Mouse (Mus musculus) embryonic facial prominence, embryonic 10.5 days (tissue): Measurements from ENCODE around the gene Itpripl1. TPM values are rescaled to one million over a fixed set of nuclear protein-coding genes. Genes with fewer than 3 reads are reported as not detected.
"Not testable (repeated sequence)": the region's sequence is repeated elsewhere in the genome, so short reads cannot be mapped to it uniquely, and the experiment has no call there.

Experiments
- DNase-seq: peaks from one replicate; pipeline ENCODE4 v3.0.0-alpha.2; 2017; ENCODE audit warnings: low spot score
- H3K27ac ChIP-seq: fragments of 300-500 bp; sonication (generic); replicated peaks from 2 replicates; pipeline ENCODE4 v1.5.1; 2016; ENCODE audit warnings: mild to moderate bottlenecking
- H3K27me3 ChIP-seq: fragments of 300-500 bp; sonication (generic); replicated peaks from 2 replicates; pipeline ENCODE4 v1.6.1; 2016; ENCODE audit warnings: low read depth, mild to moderate bottlenecking; ENCODE audit not compliant: poor library complexity, severe bottlenecking
- H3K36me3 ChIP-seq: fragments of 300-500 bp; sonication (generic); replicated peaks from 2 replicates; pipeline ENCODE4 v1.6.1; 2016; ENCODE audit warnings: mild to moderate bottlenecking, moderate library complexity
- H3K4me1 ChIP-seq: fragments of 300-500 bp; sonication (generic); 2 replicates; pipeline ENCODE4 v1.6.1; 2016
- H3K4me3 ChIP-seq: fragments of 300-500 bp; sonication (generic); 2 replicates; pipeline ENCODE4 v1.5.1; 2016; ENCODE audit warnings: mild to moderate bottlenecking, moderate library complexity
- H3K9me3 ChIP-seq: fragments of 300-500 bp; sonication (generic); 2 replicates; pipeline ENCODE4 v1.6.1; 2016; ENCODE audit warnings: mild to moderate bottlenecking
- whole genome bisulfite sequencing: fragments of 180-500 bp; shearing (Covaris S2); methylation state at CpG from one replicate; pipeline ENCODE4 v1.1.7; 2016; 5-methylcytosine and 5-hydroxymethylcytosine counted together
- polyA plus RNA-seq: library from polyadenylated mRNA; unstranded; fragments of >200 nt; fragmentation: Nextera tagmentation; extraction: Ambion mirVana; gene quantifications from 2 replicates; pipeline ENCODE4 v1.2.1, GENCODE M21; 2016

Gene Itpripl1
- polyA plus RNA-seq, 1 experiment from 2014 or later = 17.4 TPM

DNA sequence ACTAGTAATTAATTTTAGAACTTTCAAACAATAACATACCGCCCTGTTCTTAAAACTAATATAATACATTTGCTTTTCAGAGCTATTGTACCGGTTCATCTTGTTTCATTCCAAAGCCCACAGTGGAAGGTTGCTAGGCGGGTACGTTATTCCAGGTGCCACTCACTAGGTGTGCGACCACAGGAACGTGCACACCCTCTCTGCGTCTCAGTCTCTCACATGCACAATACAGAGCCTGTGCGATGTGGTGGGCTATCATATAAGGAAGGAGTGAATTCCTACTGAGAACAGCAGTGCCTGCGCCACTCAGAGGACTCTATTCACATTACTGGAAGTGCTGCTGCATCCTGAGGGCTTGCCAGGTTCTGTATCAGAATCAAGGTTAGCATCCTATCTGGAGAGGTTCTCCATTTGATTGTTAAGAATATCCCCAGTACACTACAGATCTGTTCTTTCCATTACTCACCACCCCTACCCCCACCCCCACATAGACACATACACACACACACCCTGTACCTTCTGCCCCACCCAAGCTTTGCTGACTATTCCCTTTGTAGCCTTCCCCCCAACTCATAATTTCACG lies 5.3 kb downstream of the Itpripl1 start:
- H3K27me3 ChIP-seq = no peaks in the 10 kb centered on the region
- 87% methylated on average over 10 of the region's 10 CpGs for WGBS

DNA sequence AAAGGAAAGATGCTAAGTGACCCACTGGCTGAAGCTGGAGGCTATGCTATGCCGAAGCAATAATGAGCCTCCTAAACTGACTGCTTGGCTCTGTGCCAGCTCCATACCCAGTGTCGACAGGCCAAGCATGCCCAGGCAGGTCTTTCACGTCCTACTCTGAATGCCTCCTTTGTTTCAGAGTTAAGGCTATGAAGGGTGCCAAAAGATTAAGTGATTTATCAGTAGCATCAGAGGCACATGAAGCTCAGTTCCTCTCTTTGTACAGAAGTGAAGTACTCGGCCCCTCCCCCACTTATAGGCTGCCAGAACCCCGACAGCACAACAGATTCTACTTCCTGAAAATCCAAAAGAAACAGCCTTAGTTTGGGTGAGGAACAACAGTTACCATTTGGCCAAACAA lies 6.3 kb downstream of the Itpripl1 start:
- peaks cover 31% of the 10 kb centered on the region for H3K4me1 ChIP-seq
- peaks cover 33% of the 10 kb centered on the region for H3K36me3 ChIP-seq
- no peak overlapping the region for H3K4me3 ChIP-seq
- peak; percentile 55 for DNase-seq
- H3K27ac ChIP-seq = peak overlapping the region; percentile 30; the same call in 1 of the 2 replicates
- H3K27me3 ChIP-seq = no peaks in the 10 kb centered on the region
- 29% methylated on average over 5 of the region's 5 CpGs for WGBS
- H3K9me3 ChIP-seq = no peaks in the 10 kb centered on the region

More for the DNA sequence above, 5.3 kb downstream of the Itpripl1 start:
- Histone ChIP-seq H3K27ac (no peak overlapping the region), H3K4me1 (peaks cover 31% of the 10 kb centered on the region), H3K9me3 (no peaks in the 10 kb centered on the region), H3K36me3 (peaks cover 35% of the 10 kb centered on the region), H3K4me3 (no peak overlapping the region)
- no peak for DNase-seq

DNA sequence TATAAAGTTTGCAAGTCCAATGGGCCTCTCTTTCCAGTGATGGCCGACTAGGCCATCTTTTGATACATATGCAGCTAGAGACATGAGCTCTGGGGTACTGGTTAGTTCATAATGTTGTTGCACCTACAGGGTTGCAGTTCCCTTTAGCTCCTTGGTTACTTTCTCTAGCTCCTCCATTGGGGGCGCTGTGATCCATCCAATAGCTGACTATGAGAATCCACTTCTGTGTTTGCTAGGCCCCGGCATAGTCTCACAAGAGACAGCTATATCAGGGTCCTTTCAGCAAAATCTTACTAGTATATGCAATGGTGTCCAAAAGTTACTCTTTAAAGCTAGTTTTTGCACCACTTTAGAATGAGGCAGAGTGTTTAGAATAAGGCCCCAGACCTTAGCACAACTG lies 8.0 kb downstream of the Itpripl1 start:
- H3K9me3 ChIP-seq, H3K4me3 ChIP-seq, H3K27me3 ChIP-seq, H3K27ac ChIP-seq, DNase-seq: not testable (repeated sequence)
- Histone ChIP-seq H3K4me1 (peaks cover 38% of the 10 kb centered on the region), H3K36me3 (peaks cover 29% of the 10 kb centered on the region)
- 46% methylated on average over 3 of the region's 3 CpGs for WGBS

DNA sequence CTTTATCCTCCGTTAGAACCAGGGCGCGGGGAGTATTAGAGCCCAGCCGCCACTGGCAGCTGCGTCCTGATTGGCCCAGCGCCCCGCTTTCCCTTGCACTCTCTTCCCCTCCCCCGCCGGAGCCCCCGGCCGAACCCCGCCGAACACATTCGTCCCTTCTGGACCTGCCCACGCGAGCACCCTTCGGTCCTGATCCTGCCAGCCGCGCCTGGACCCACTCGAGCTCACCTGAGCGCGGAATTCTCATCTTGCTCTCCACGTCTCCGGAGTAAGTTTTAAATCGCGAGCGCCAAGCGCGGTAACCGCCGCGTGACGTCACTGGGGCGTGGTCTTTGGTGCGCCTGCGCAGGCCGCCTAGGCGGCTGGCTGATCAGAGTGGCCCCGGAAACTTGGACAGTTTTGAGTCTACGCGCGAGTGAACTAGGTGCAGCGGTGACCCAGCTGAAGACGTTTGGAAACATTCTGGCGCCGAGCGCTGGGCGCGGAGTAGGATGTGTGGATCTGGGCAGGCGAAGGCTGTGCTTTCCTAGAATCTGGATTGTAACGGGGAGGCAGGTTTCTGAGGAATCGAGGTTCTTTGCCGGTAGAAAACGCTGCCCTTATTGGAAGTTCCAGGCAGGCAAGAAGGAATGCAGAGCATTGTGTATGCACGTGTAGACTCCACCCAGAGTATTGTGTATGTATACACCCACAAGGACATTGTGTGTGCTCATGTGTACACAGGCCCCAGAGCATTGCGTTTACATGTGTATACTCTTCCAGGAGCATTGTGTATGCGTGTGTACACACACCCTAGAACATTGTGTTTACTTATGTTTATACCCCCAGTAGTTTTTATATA lies 9.4 kb downstream of the Itpripl1 start, which contains the start of gene Ncaph:
TSS of gene Ncaph (minus strand) at position 334 of the 841 bp plus-strand sequence.
- Histone ChIP-seq H3K36me3 (peaks cover 28% of the 10 kb centered on the region), H3K27me3 (no peaks in the 10 kb centered on the region), H3K27ac (peak within 1 kb of the TSS; percentile 98), H3K4me3 (peak within 1 kb of the TSS; percentile 89), H3K4me1 (peaks cover 38% of the 10 kb centered on the region), H3K9me3 (no peaks in the 10 kb centered on the region)
- peak; percentile 93 for DNase-seq
- 2% methylated on average over 57 of the region's 57 CpGs for WGBS

DNA sequence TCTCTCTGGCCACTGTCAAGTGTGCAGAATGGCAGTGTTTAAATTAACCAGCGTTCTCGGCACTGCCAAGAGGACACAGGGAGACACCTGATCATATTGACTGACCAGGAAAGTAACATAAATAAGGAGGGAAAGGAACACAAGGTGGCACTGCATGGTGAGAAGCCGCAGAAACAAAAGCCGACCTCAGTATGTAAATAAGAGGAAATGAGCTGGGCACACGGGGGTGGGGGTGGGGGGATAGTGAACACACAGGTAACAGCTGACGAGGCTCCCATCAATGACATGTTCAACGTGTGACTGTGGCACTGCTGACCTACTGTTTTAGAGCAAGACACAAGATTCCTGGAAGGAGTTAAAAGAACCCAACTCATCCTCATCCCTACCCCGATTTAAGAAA lies 11.9 kb downstream of the Itpripl1 start:
- Histone ChIP-seq H3K27ac (no peak overlapping the region), H3K4me1 (peaks cover 28% of the 10 kb centered on the region), H3K27me3 (no peaks in the 10 kb centered on the region), H3K4me3 (peak overlapping the region; percentile 89; the same call in 1 of the 2 replicates), H3K9me3 (no peaks in the 10 kb centered on the region), H3K36me3 (peaks cover 48% of the 10 kb centered on the region)
- WGBS = 81% methylated on average over 8 of the region's 8 CpGs
- DNase-seq = no peak

DNA sequence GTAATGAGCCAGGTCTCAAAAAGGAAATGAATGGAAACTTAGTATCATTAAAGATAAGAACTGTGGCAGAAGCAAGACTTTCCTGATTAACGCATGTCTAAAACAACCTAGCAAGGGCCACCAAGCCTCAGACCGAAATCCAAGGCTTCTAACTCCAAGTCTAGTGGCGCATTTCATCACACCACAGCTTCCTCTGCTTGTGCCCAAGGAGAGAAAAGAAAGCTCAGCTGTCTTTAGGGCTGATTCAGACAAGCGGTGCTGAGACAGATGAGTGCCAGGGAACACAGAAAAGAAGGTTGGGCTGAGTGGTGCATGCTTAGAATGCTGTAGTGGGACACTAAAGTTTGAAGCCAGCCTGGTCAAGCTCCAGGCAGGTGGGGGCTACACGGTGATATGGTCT lies 14.3 kb downstream of the Itpripl1 start:
- peaks cover 73% of the 10 kb centered on the region for H3K36me3 ChIP-seq
- no peaks in the 10 kb centered on the region for H3K9me3 ChIP-seq
- DNase-seq = no peak
- no peak overlapping the region for H3K4me3 ChIP-seq
- 91% methylated on average over 5 of the region's 5 CpGs for WGBS
- H3K27me3 ChIP-seq = no peaks in the 10 kb centered on the region
- H3K4me1 ChIP-seq = peaks cover 21% of the 10 kb centered on the region
- no peak overlapping the region for H3K27ac ChIP-seq

DNA sequence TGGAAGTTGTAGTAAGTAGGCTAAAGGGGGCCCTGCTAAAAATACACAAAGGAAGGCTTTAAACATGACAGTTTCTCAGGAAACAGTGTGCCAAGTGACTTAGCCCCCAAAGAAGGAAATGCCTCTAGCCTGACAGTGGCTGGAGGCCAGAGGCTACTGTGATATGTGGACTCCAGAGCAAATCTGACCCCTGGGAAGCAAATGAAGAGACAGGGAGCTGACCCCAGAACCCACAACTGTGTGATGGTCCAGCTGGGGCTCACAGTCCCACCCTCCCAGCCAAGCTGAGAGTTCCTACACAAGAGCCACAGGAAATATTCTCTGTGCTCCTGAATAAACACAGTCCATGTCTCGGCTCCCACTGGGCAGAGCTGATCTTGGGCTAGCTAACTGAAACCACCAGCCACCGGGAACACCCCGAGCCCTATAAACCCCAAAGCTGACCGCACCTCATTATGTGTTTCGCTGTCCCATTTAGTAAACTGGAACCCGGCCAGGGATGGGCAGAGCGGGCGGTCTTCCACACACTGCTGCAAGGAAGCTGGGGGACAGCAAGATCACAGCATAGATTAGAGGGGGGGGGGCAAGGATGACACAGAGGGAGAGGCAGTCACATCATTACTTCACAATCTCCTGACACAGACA lies 21.5 kb downstream of the Itpripl1 start:
- Histone ChIP-seq H3K27me3 (no peaks in the 10 kb centered on the region), H3K9me3 (no peaks in the 10 kb centered on the region), H3K27ac (no peak overlapping the region), H3K36me3 (peaks cover 100% of the 10 kb centered on the region), H3K4me3 (no peak overlapping the region), H3K4me1 (no peaks in the 10 kb centered on the region)
- WGBS = 92% methylated on average over 8 of the region's 8 CpGs
- no peak for DNase-seq

DNA sequence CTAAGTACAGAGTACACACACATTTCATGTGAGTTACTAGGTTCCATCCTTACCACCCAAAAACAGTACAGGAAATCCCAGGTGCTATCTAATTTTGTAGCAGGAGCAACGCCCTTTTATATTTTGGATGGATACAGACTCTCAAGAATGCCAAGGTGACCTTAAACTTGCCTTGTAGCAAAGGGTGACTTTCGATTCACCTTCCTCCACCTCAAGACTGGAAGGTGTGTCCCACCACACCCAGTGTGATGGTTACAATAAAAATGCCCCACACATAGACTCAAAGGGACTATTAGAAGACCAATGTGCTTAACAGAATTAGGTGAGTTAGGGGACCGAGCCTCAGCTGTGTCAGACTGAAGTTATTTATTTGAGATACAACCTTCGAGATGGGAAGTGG lies 34.3 kb downstream of the Itpripl1 start:
- no peaks in the 10 kb centered on the region for H3K27me3 ChIP-seq
- 96% methylated on average over 4 of the region's 4 CpGs for WGBS
- no peak overlapping the region for H3K4me3 ChIP-seq
- no peak for DNase-seq
- no peak overlapping the region for H3K27ac ChIP-seq
- H3K36me3 ChIP-seq = peaks cover 100% of the 10 kb centered on the region
- no peaks in the 10 kb centered on the region for H3K4me1 ChIP-seq
- H3K9me3 ChIP-seq = no peaks in the 10 kb centered on the region

DNA sequence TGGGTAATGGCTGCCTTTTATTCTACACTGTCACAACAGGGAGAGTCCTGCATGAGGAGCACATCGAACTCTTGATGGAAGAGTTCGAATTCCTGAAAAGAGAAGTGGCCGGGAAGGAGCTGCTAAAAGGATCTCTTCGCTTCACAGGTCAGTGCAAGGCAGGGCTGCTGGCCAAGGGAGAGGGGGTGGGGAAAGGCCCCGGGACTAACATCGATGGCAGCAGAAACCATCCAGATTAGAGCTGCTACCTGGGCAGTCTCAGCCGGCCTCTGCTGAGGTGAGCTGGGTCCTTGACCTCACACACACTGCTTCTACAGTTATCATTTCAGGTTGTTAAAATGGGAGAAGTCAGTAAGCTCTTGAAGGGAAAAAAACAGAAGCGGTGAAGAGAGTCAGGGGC lies 51.2 kb downstream of the Itpripl1 start:
- no peak for DNase-seq
- Histone ChIP-seq H3K4me3 (no peak overlapping the region), H3K36me3 (no peaks in the 10 kb centered on the region; the same call in 1 of the 2 replicates), H3K27ac (no peak overlapping the region), H3K27me3 (no peaks in the 10 kb centered on the region), H3K9me3 (no peaks in the 10 kb centered on the region), H3K4me1 (no peaks in the 10 kb centered on the region)
- WGBS = 79% methylated on average over 8 of the region's 8 CpGs

DNA sequence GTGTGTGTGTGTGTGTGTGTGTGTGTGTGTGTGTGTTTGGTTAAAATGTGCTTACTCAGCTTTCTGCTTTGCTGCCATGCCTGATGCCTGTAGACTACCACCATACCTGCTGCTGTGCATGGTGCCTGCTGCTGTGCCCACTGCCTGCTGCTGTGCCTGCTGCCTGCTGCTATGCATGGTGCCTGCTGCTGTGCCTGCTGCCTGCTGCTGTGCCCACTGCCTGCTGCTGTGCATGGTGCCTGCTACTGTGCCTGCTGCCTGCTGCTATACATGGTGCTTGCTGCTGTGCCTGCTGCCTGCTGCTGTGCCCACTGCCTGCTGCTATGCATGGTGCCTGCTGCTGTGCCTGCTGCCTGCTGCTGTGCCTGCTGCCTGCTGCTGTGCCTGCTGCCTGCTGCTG lies 53.1 kb downstream of the Itpripl1 start:
- not testable (repeated sequence) for H3K4me3 ChIP-seq, DNase-seq, H3K9me3 ChIP-seq, H3K27me3 ChIP-seq, H3K36me3 ChIP-seq, H3K27ac ChIP-seq, H3K4me1 ChIP-seq
